Mouse (Mus musculus): ENCODE measurements around the gene Ncoa3. TPM values are rescaled to one million over a fixed set of nuclear protein-coding genes. Genes with fewer than 3 reads are reported as not detected.

Ncoa3 gene
- polyA plus RNA-seq, 1 experiment, result 124 TPM

DNA sequence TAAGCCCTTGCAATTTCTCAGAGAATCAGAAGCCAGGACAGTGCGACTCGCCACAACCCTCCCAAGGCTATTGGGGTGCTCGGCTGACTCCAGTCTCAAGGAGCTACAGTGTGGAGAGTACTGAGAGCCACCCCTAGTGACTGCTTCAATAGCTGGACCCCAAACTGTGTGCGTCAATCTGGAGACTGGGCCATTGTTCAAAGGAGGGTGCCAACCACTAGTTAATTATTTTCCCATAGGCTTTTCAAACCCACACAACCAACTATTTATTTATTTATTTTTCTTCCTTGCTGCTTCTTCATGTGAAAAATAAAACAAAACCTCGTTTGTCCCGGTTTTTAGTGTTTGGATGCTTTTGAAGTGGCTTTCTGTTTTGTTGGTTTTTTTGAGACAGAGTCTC is 33.9 kb upstream of the Ncoa3 start:
- Histone ChIP-seq H3K9ac (ENCODE audit: low read depth, poor library complexity, severe bottlenecking) (no peak overlapping the region), H3K27me3 (ENCODE audit: control insufficient read depth, insufficient read depth, low read length, poor library complexity, severe bottlenecking) (no peaks in the 10 kb centered on the region), H3K27ac (ENCODE audit: insufficient read depth, low read length) (no peak overlapping the region), H3K4me1 (ENCODE audit: control insufficient read depth, insufficient read depth, low read length) (no peaks in the 10 kb centered on the region), H3K36me3 (ENCODE audit: control insufficient read depth, insufficient read depth, low read length, poor library complexity, severe bottlenecking) (no peaks in the 10 kb centered on the region), H3K4me3 (ENCODE audit: low read depth, low read length) (no peak overlapping the region), H3K9me3 (replicated peaks; ENCODE audit: control insufficient read depth, insufficient read depth, low read length, poor library complexity, severe bottlenecking) (no peaks in the 10 kb centered on the region)
- TF ChIP-seq POLR2A (IDR thresholded peaks at IDR 0.05; ENCODE audit: insufficient read depth, low read length), result no peak
- no peak for TF ChIP-seq EP300 (IDR thresholded peaks at IDR 0.05; ENCODE audit: insufficient read depth, low read depth, low read length)
- no peak for TF ChIP-seq CTCF (IDR thresholded peaks at IDR 0.05; ENCODE audit: low read depth, low read length)

DNA sequence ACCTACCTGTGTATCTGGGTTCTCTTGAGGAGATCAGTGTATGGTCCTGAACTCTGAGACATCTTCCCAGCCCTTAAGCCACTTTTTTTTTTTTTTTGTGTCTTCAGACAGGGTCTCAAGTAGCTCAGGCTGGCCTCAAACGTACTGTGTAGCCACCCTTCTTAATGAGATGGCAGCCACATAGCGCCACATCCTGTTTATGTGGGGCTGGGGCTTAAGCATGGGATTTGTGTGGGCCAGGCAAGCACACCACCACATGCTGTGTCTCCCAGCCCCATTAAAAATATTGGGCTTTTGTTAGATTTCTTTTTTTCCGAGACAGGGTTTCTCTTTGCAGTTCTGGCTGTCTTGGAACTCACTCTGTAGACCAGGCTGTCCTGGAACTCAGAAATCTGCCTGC is 31.7 kb upstream of the Ncoa3 start:
- Histone ChIP-seq H3K36me3 (ENCODE audit: control insufficient read depth, insufficient read depth, low read length, poor library complexity, severe bottlenecking) (no peaks in the 10 kb centered on the region), H3K4me3 (ENCODE audit: low read depth, low read length) (no peak overlapping the region), H3K27ac (ENCODE audit: insufficient read depth, low read length) (no peak overlapping the region), H3K27me3 (ENCODE audit: control insufficient read depth, insufficient read depth, low read length, poor library complexity, severe bottlenecking) (no peaks in the 10 kb centered on the region), H3K9ac (ENCODE audit: low read depth, poor library complexity, severe bottlenecking) (no peak overlapping the region), H3K9me3 (replicated peaks; ENCODE audit: control insufficient read depth, insufficient read depth, low read length, poor library complexity, severe bottlenecking) (no peaks in the 10 kb centered on the region), H3K4me1 (ENCODE audit: control insufficient read depth, insufficient read depth, low read length) (no peaks in the 10 kb centered on the region)
- no peak for TF ChIP-seq CTCF (IDR thresholded peaks at IDR 0.05; ENCODE audit: low read depth, low read length)
- TF ChIP-seq EP300 (IDR thresholded peaks at IDR 0.05; ENCODE audit: insufficient read depth, low read depth, low read length), result no peak
- no peak for TF ChIP-seq POLR2A (IDR thresholded peaks at IDR 0.05; ENCODE audit: insufficient read depth, low read length)

DNA sequence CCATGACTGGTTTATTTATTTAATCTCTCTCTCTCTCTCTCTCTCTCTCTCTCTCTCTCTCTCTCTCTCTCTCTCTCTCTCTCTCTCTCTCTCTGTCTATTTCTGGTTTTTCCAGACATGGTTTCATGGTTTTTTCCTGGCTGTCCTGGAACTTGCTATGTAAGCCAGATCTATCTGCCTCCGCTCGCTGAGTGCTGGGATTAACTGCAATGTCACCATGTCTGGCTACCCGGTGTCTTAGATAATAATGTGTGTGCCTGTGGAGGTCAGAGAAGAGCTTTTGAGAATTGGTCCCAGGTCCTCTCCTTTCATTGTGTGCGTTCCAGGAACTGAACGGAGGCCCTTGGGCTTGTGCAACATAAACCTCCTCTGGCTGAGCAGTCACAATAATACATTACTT is 29.6 kb upstream of the Ncoa3 start:
- Histone ChIP-seq H3K9me3 (replicated peaks; ENCODE audit: control insufficient read depth, insufficient read depth, low read length, poor library complexity, severe bottlenecking) (no peaks in the 10 kb centered on the region), H3K27ac (ENCODE audit: insufficient read depth, low read length) (no peak overlapping the region), H3K36me3 (ENCODE audit: control insufficient read depth, insufficient read depth, low read length, poor library complexity, severe bottlenecking) (no peaks in the 10 kb centered on the region), H3K4me3 (ENCODE audit: low read depth, low read length) (no peak overlapping the region), H3K4me1 (ENCODE audit: control insufficient read depth, insufficient read depth, low read length) (no peaks in the 10 kb centered on the region), H3K27me3 (ENCODE audit: control insufficient read depth, insufficient read depth, low read length, poor library complexity, severe bottlenecking) (no peaks in the 10 kb centered on the region), H3K9ac (ENCODE audit: low read depth, poor library complexity, severe bottlenecking) (no peak overlapping the region)
- TF ChIP-seq CTCF (IDR thresholded peaks at IDR 0.05; ENCODE audit: low read depth, low read length), result no peak
- TF ChIP-seq EP300 (IDR thresholded peaks at IDR 0.05; ENCODE audit: insufficient read depth, low read depth, low read length), result no peak
- TF ChIP-seq POLR2A (IDR thresholded peaks at IDR 0.05; ENCODE audit: insufficient read depth, low read length), result no peak

DNA sequence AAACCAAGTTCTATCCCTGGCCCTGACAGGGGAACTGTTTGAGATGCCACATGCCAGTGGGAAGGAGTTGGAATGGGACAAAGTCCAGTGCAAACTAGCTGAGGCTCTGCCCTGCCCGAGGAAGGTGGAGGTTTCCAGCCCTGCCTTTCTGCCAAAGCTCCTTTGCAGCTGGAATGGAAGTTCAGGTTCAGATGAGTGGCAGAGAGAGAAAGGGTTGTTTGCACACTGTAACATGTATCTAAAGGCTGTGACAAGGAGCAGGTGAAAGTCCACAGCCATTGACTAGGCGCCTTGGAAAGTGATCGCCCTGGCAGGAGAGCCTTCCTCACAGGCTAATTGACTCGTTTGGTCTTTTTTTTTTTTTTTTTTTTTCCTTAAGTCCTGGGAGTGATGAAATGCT is 28.3 kb upstream of the Ncoa3 start:
- Histone ChIP-seq H3K9me3 (replicated peaks; ENCODE audit: control insufficient read depth, insufficient read depth, low read length, poor library complexity, severe bottlenecking) (no peaks in the 10 kb centered on the region), H3K27ac (ENCODE audit: insufficient read depth, low read length) (no peak overlapping the region), H3K4me3 (ENCODE audit: low read depth, low read length) (no peak overlapping the region), H3K9ac (ENCODE audit: low read depth, poor library complexity, severe bottlenecking) (no peak overlapping the region), H3K27me3 (ENCODE audit: control insufficient read depth, insufficient read depth, low read length, poor library complexity, severe bottlenecking) (no peaks in the 10 kb centered on the region), H3K36me3 (ENCODE audit: control insufficient read depth, insufficient read depth, low read length, poor library complexity, severe bottlenecking) (no peaks in the 10 kb centered on the region), H3K4me1 (ENCODE audit: control insufficient read depth, insufficient read depth, low read length) (no peaks in the 10 kb centered on the region)
- no peak for TF ChIP-seq POLR2A (IDR thresholded peaks at IDR 0.05; ENCODE audit: insufficient read depth, low read length)
- TF ChIP-seq EP300 (IDR thresholded peaks at IDR 0.05; ENCODE audit: insufficient read depth, low read depth, low read length), result no peak
- TF ChIP-seq CTCF (IDR thresholded peaks at IDR 0.05; ENCODE audit: low read depth, low read length), result no peak

DNA sequence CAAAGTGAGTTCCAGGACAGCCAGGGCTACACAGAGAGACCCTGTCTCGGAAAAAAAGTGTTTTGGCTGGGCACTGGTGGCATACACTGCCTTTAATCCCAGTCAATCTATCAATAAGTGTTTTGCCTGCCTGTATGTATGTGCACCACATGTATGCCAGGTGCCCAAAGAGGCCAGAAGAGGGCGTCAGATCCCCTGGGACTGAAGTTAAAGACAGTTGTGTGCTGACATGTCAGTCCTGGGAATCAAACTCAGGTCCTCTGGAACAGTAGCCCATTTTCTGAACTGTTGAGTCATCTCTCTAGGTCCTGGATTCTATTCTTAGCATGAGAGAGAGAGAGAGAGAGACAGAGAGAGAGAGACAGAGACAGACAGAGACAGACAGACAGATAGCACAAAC is 25.4 kb upstream of the Ncoa3 start:
- no peak overlapping the region for H3K9ac ChIP-seq (ENCODE audit: low read depth, poor library complexity, severe bottlenecking)
- peaks cover 5% of the 10 kb centered on the region for H3K4me1 ChIP-seq (ENCODE audit: control insufficient read depth, insufficient read depth, low read length)
- no peaks in the 10 kb centered on the region for H3K36me3 ChIP-seq (ENCODE audit: control insufficient read depth, insufficient read depth, low read length, poor library complexity, severe bottlenecking)
- no peak overlapping the region for H3K4me3 ChIP-seq (ENCODE audit: low read depth, low read length)
- TF ChIP-seq POLR2A (IDR thresholded peaks at IDR 0.05; ENCODE audit: insufficient read depth, low read length) (no peak), CTCF (IDR thresholded peaks at IDR 0.05; ENCODE audit: low read depth, low read length) (peak; percentile 26), EP300 (IDR thresholded peaks at IDR 0.05; ENCODE audit: insufficient read depth, low read depth, low read length) (no peak)
- H3K27me3 ChIP-seq (ENCODE audit: control insufficient read depth, insufficient read depth, low read length, poor library complexity, severe bottlenecking), result no peaks in the 10 kb centered on the region
- peak overlapping the region; percentile 100 for H3K27ac ChIP-seq (ENCODE audit: insufficient read depth, low read length)
- no peaks in the 10 kb centered on the region for H3K9me3 ChIP-seq (replicated peaks; ENCODE audit: control insufficient read depth, insufficient read depth, low read length, poor library complexity, severe bottlenecking)

DNA sequence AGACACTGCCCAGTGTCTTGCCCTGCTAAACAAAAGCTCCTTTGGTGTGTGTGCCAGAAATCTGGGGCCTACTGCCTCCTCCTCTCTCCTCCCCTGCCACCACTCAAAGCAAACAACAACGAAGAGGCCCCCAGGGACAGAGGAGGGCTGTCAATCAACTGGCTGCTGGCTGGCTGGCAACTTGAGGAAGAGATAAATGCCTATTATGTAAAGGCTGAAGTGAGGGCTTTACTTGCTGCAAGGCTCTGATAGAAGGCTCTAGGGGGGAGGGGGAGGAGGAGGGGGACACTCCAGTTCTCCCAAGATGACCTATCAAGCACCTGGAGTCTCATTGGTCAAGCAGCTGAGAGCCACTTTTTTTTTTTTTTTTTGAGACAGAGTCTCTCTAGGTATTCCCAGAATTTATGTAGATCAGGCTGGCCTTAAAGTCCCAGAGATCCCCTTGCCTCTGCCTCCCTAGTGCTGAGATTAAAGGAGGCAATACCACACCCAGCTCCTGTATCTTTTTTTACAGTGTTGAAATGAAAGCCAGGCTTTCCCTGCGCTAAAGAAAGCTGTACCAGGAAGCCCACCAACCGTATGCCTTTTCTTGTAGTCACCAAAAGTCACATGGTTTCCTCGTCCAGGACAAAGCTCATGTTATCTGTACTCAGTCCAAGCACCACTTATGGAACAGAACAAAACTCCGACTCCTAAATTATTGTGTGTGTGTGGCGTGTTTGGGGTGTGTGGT is 24.4 kb upstream of the Ncoa3 start:
- Histone ChIP-seq H3K4me1 (ENCODE audit: control insufficient read depth, insufficient read depth, low read length) (peaks cover 7% of the 10 kb centered on the region), H3K9ac (ENCODE audit: low read depth, poor library complexity, severe bottlenecking) (peak overlapping the region; percentile 30; the same call in 1 of the 2 replicates), H3K36me3 (ENCODE audit: control insufficient read depth, insufficient read depth, low read length, poor library complexity, severe bottlenecking) (no peaks in the 10 kb centered on the region), H3K27me3 (ENCODE audit: control insufficient read depth, insufficient read depth, low read length, poor library complexity, severe bottlenecking) (no peaks in the 10 kb centered on the region), H3K4me3 (ENCODE audit: low read depth, low read length) (no peak overlapping the region), H3K9me3 (replicated peaks; ENCODE audit: control insufficient read depth, insufficient read depth, low read length, poor library complexity, severe bottlenecking) (no peaks in the 10 kb centered on the region), H3K27ac (ENCODE audit: insufficient read depth, low read length) (peak overlapping the region; percentile 100)
- TF ChIP-seq CTCF (IDR thresholded peaks at IDR 0.05; ENCODE audit: low read depth, low read length) (no peak), EP300 (IDR thresholded peaks at IDR 0.05; ENCODE audit: insufficient read depth, low read depth, low read length) (0 out of 2 replicates have a peak, but pooled peaks have one; percentile 57)

All from ES-Bruce4 (cell line).